Mouse (Mus musculus): Measurements from ENCODE around the gene Stard8. TPM values are rescaled to one million over a fixed set of nuclear protein-coding genes. Genes with fewer than 3 reads are reported as not detected.
A peak's percentile ranks its signal among the peaks of the same experiment; 100 is the strongest.

Gene Stard8
- polyA plus RNA-seq, 1 experiment from 2014 or later, result 7.7 TPM

GRCm38 (mm10) chrX:99016987-99017386 is 13.9 kb downstream of the Stard8 start:
- Histone ChIP-seq H3K27me3 (replicated peaks) (no peaks in the 10 kb centered on the region), H3K27ac (no peak overlapping the region)
- ATAC-seq (ENCODE audit: low FRiP score, low read depth), result no peak

GRCm38 (mm10) chrX:99017874-99018273 is 14.8 kb downstream of the Stard8 start:
- WGBS, result 77% methylated on average over 6 of the region's 6 CpGs
- H3K4me1 ChIP-seq, result no peaks in the 10 kb centered on the region
- H3K27ac ChIP-seq, result no peak overlapping the region
- ATAC-seq (ENCODE audit: low FRiP score, low read depth), result no peak
- no peaks in the 10 kb centered on the region for H3K36me3 ChIP-seq
- H3K9ac ChIP-seq, result no peak overlapping the region
- H3K4me3 ChIP-seq, result no peak overlapping the region
- no peaks in the 10 kb centered on the region for H3K9me3 ChIP-seq
- no peaks in the 10 kb centered on the region for H3K27me3 ChIP-seq (replicated peaks)
- H3K4me2 ChIP-seq (replicated peaks), result no peak overlapping the region

More at GRCm38 (mm10) chrX:99016987-99017386, 13.9 kb downstream of the Stard8 start:
- H3K4me3 ChIP-seq, result no peak overlapping the region
- H3K36me3 ChIP-seq, result no peaks in the 10 kb centered on the region
- no peak overlapping the region for H3K9ac ChIP-seq
- no peaks in the 10 kb centered on the region for H3K9me3 ChIP-seq
- H3K4me2 ChIP-seq (replicated peaks), result no peak overlapping the region
- H3K4me1 ChIP-seq, result no peaks in the 10 kb centered on the region
- WGBS, result 79% methylated on average over 8 of the region's 8 CpGs

- Histone ChIP-seq H3K36me3 (no peaks in the 10 kb centered on the region), H3K27me3 (replicated peaks) (no peaks in the 10 kb centered on the region), H3K27ac (no peak overlapping the region), H3K4me1 (no peaks in the 10 kb centered on the region), H3K4me2 (replicated peaks) (no peak overlapping the region), H3K4me3 (no peak overlapping the region), H3K9me3 (no peaks in the 10 kb centered on the region), H3K9ac (no peak overlapping the region)
- 89% methylated on average over 4 of the region's 4 CpGs for WGBS
- ATAC-seq (ENCODE audit: low FRiP score, low read depth), result no peak
Observed at GRCm38 (mm10) chrX:99019303-99019702, 16.3 kb downstream of the Stard8 start.

- 30% methylated on average over 4 of the region's 4 CpGs for WGBS
- Histone ChIP-seq H3K9ac (no peak overlapping the region), H3K4me1 (no peaks in the 10 kb centered on the region), H3K36me3 (no peaks in the 10 kb centered on the region), H3K4me2 (replicated peaks) (no peak overlapping the region), H3K27me3 (replicated peaks) (no peaks in the 10 kb centered on the region), H3K27ac (no peak overlapping the region), H3K9me3 (no peaks in the 10 kb centered on the region), H3K4me3 (no peak overlapping the region)
- 0 out of 2 replicates have a peak, but pooled peaks have one; percentile 66 for ATAC-seq (ENCODE audit: low FRiP score, low read depth)
Observed at GRCm38 (mm10) chrX:99020215-99020614, 17.2 kb downstream of the Stard8 start.

- ATAC-seq (ENCODE audit: low FRiP score, low read depth), result no peak
- WGBS, result 70% methylated on average over 2 of the region's 2 CpGs
- Histone ChIP-seq H3K4me1 (no peaks in the 10 kb centered on the region), H3K9ac (no peak overlapping the region), H3K36me3 (no peaks in the 10 kb centered on the region), H3K4me2 (replicated peaks) (no peak overlapping the region), H3K27me3 (replicated peaks) (no peaks in the 10 kb centered on the region; the same call in 1 of the 2 replicates), H3K9me3 (no peaks in the 10 kb centered on the region), H3K27ac (no peak overlapping the region), H3K4me3 (no peak overlapping the region)
Observed at GRCm38 (mm10) chrX:99021593-99021992, 18.5 kb downstream of the Stard8 start.

- WGBS, result 83% methylated on average over 1 of the region's 1 CpGs
- H3K27me3 ChIP-seq (replicated peaks), result no peaks in the 10 kb centered on the region; the same call in 1 of the 2 replicates
- no peaks in the 10 kb centered on the region for H3K9me3 ChIP-seq
Observed at GRCm38 (mm10) chrX:99023951-99024350, 20.9 kb downstream of the Stard8 start.

GRCm38 (mm10) chrX:99035407-99035806 is 32.4 kb downstream of the Stard8 start:
- Histone ChIP-seq H3K27ac (no peak overlapping the region), H3K4me1 (no peaks in the 10 kb centered on the region), H3K27me3 (replicated peaks) (no peaks in the 10 kb centered on the region), H3K9ac (no peak overlapping the region), H3K36me3 (no peaks in the 10 kb centered on the region), H3K9me3 (no peaks in the 10 kb centered on the region), H3K4me3 (no peak overlapping the region), H3K4me2 (replicated peaks) (no peak overlapping the region)
- ATAC-seq (ENCODE audit: low FRiP score, low read depth), result no peak
- WGBS, result 70% methylated on average over 3 of the region's 3 CpGs

More at GRCm38 (mm10) chrX:99023951-99024350, 20.9 kb downstream of the Stard8 start:
- Histone ChIP-seq H3K27ac (no peak overlapping the region), H3K4me1 (0 out of 2 replicates have a peak, but pooled peaks cover 3% of the 10 kb centered on the region), H3K4me2 (replicated peaks) (no peak overlapping the region), H3K9ac (no peak overlapping the region), H3K4me3 (no peak overlapping the region), H3K36me3 (no peaks in the 10 kb centered on the region)
- ATAC-seq (ENCODE audit: low FRiP score, low read depth), result no peak

- no peaks in the 10 kb centered on the region for H3K4me1 ChIP-seq
- H3K4me3 ChIP-seq, result peak overlapping the region; percentile 39
- 0 out of 2 replicates have a peak overlapping the region, but pooled peaks have one; percentile 14 for H3K9ac ChIP-seq
- H3K9me3 ChIP-seq, result no peaks in the 10 kb centered on the region
- H3K27me3 ChIP-seq (replicated peaks), result peaks cover 21% of the 10 kb centered on the region
- H3K4me2 ChIP-seq (replicated peaks), result peak overlapping the region; percentile 76
- ATAC-seq (ENCODE audit: low FRiP score, low read depth), result peak; percentile 97
- H3K36me3 ChIP-seq, result no peaks in the 10 kb centered on the region
- 26% methylated on average over 27 of the region's 31 CpGs for WGBS
- H3K27ac ChIP-seq, result no peak overlapping the region
Observed at GRCm38 (mm10) chrX:99042451-99042951, 39.5 kb downstream of the Stard8 start.

- 45% methylated on average over 6 of the region's 6 CpGs for WGBS
- no peak overlapping the region for H3K9ac ChIP-seq
- no peak overlapping the region for H3K4me3 ChIP-seq
- H3K27me3 ChIP-seq (replicated peaks), result peaks cover 21% of the 10 kb centered on the region
- no peaks in the 10 kb centered on the region for H3K36me3 ChIP-seq
- no peak for ATAC-seq (ENCODE audit: low FRiP score, low read depth)
- H3K4me2 ChIP-seq (replicated peaks), result peak overlapping the region; percentile 76
- no peaks in the 10 kb centered on the region for H3K4me1 ChIP-seq
- H3K27ac ChIP-seq, result no peak overlapping the region
- no peaks in the 10 kb centered on the region for H3K9me3 ChIP-seq
Observed at GRCm38 (mm10) chrX:99043275-99043674, 40.2 kb downstream of the Stard8 start.

GRCm38 (mm10) chrX:99043739-99044138 is 40.7 kb downstream of the Stard8 start:
- Histone ChIP-seq H3K4me3 (no peak overlapping the region), H3K4me1 (no peaks in the 10 kb centered on the region)
- WGBS, result 73% methylated on average over 5 of the region's 5 CpGs

GRCm38 (mm10) chrX:99045315-99045714 is 42.3 kb downstream of the Stard8 start:
- Histone ChIP-seq H3K36me3 (no peaks in the 10 kb centered on the region), H3K4me3 (no peak overlapping the region), H3K4me1 (no peaks in the 10 kb centered on the region), H3K4me2 (replicated peaks) (no peak overlapping the region), H3K27me3 (replicated peaks) (peaks cover 21% of the 10 kb centered on the region), H3K9ac (no peak overlapping the region), H3K27ac (no peak overlapping the region), H3K9me3 (no peaks in the 10 kb centered on the region)
- ATAC-seq (ENCODE audit: low FRiP score, low read depth), result no peak
- 62% methylated on average over 7 of the region's 7 CpGs for WGBS

More at GRCm38 (mm10) chrX:99043739-99044138, 40.7 kb downstream of the Stard8 start:
- Histone ChIP-seq H3K36me3 (no peaks in the 10 kb centered on the region), H3K4me2 (replicated peaks) (peak overlapping the region; percentile 76; the same call in 1 of the 2 replicates), H3K9me3 (no peaks in the 10 kb centered on the region), H3K27me3 (replicated peaks) (peaks cover 21% of the 10 kb centered on the region), H3K27ac (no peak overlapping the region), H3K9ac (no peak overlapping the region)
- ATAC-seq (ENCODE audit: low FRiP score, low read depth), result no peak

GRCm38 (mm10) chrX:99046360-99047055 is 43.5 kb downstream of the Stard8 start:
- Histone ChIP-seq H3K9me3 (no peaks in the 10 kb centered on the region), H3K27me3 (replicated peaks) (peaks cover 19% of the 10 kb centered on the region), H3K4me1 (no peaks in the 10 kb centered on the region), H3K27ac (no peak overlapping the region), H3K4me2 (replicated peaks) (no peak overlapping the region), H3K4me3 (no peak overlapping the region), H3K36me3 (no peaks in the 10 kb centered on the region), H3K9ac (no peak overlapping the region)
- WGBS, result 58% methylated on average over 5 of the region's 5 CpGs
- no peak for ATAC-seq (ENCODE audit: low FRiP score, low read depth)
